Mouse (Mus musculus) heart, embryonic 14.5 days (tissue): ENCODE data around the gene Orc2. TPM values are rescaled to one million over a fixed set of nuclear protein-coding genes. Genes with fewer than 3 reads are reported as not detected.

ENCODE experiments used
- polyA plus RNA-seq: library from polyadenylated mRNA; unstranded; fragments of >200 nt; fragmentation: Nextera tagmentation; extraction: Ambion mirVana; gene quantifications from 2 replicates; pipeline ENCODE4 v1.2.1, GENCODE M21; 2014

Gene Orc2
- polyA plus RNA-seq, 1 experiment from 2014 or later, result 18.8 TPM

Other genes with a start within 250 kb of the Orc2 start
- gene Aox2, start 226.8 kb downstream of the Orc2 start, polyA plus RNA-seq, result not detected in 2 replicates
- gene Bzw1, start 112.2 kb downstream of the Orc2 start, polyA plus RNA-seq, result 214 and 221 TPM in 2 replicates
- 130 and 155 TPM in 2 replicates for gene Clk1, start 81.0 kb downstream of the Orc2 start, polyA plus RNA-seq
- 24.5 and 28.5 TPM in 2 replicates for gene Nif3l1, start 60.0 kb downstream of the Orc2 start, polyA plus RNA-seq
- 38.5 and 42.2 TPM in 2 replicates for gene Ppil3, start 59.6 kb downstream of the Orc2 start, polyA plus RNA-seq
- 5.1 and 6.4 TPM in 2 replicates for gene Fam126b, start 81.2 kb upstream of the Orc2 start, polyA plus RNA-seq
- 257 and 274 TPM in 2 replicates for gene Ndufb3, start 81.3 kb upstream of the Orc2 start, polyA plus RNA-seq
- gene Als2cr12, start 190.9 kb upstream of the Orc2 start, polyA plus RNA-seq, result not detected in 2 replicates
- gene Cflar, start 206.4 kb upstream of the Orc2 start, polyA plus RNA-seq, result 38.7 and 42.2 TPM in 2 replicates